Mouse (Mus musculus) CH12.LX (cell line): ENCODE measurements around the gene Spib. TPM values are rescaled to one million over a fixed set of nuclear protein-coding genes. Genes with fewer than 3 reads are reported as not detected.

Experiments
- DNase-seq: peaks from one replicate; pipeline ENCODE4 v3.0.0-alpha.2; 2013; ENCODE audit errors: extremely low read depth
- H3K27ac ChIP-seq: 2 replicates; pipeline ENCODE4 v1.5.1; 2012; ENCODE audit warnings: low read depth, mild to moderate bottlenecking, control low read depth, moderate library complexity; ENCODE audit not compliant: insufficient read depth
- H3K27me3 ChIP-seq: replicated peaks from 2 replicates; pipeline ENCODE3; 2012; ENCODE audit warnings: inconsistent platforms
- H3K36me3 ChIP-seq, 2 experiments: replicated peaks in 1 of 2; 2 replicates each; pipeline versions ENCODE3 to v1.6.1; 2012; ENCODE audit warnings: inconsistent platforms in 1 of 2, low read length in 1 of 2, mild to moderate bottlenecking in 1 of 2, mixed read lengths in 1 of 2, moderate library complexity in 1 of 2; ENCODE audit not compliant: control insufficient read depth in 1 of 2, insufficient read depth in 1 of 2
- H3K4me1 ChIP-seq, 2 experiments: 2 replicates each; pipeline ENCODE4 v1.6.1; 2012; ENCODE audit warnings: inconsistent platforms in 1 of 2, moderate library complexity in 1 of 2; ENCODE audit not compliant: insufficient read depth in 2 of 2, control insufficient read depth in 1 of 2
- H3K4me2 ChIP-seq: 2 replicates; pipeline ENCODE4 v1.6.1; 2012; ENCODE audit warnings: low read depth, mild to moderate bottlenecking, control low read depth; ENCODE audit not compliant: poor library complexity, insufficient read depth, severe bottlenecking
- H3K4me3 ChIP-seq, 3 experiments: fragments of 150-350 bp in 1 of 3; sonication (generic) in 1 of 3; replicated peaks in 1 of 3; 2 replicates each; pipeline versions ENCODE3 to v1.5.1; 2011 to 2012; ENCODE audit warnings: low read depth in 2 of 3, low read length in 2 of 3, mild to moderate bottlenecking in 2 of 3, moderate library complexity in 2 of 3, control low read depth in 1 of 3, improper control_type of control experiment in 1 of 3, inconsistent platforms in 1 of 3, mixed read lengths in 1 of 3; ENCODE audit not compliant: poor library complexity in 1 of 3
- H3K79me2 ChIP-seq: replicated peaks from 2 replicates; pipeline ENCODE4 v1.6.1; 2012; ENCODE audit warnings: mild to moderate bottlenecking, moderate library complexity; ENCODE audit not compliant: control insufficient read depth, poor library complexity, insufficient read depth, severe bottlenecking; ENCODE audit errors: extremely low read depth
- H3K9ac ChIP-seq: 2 replicates; pipeline ENCODE4 v1.6.1; 2012; ENCODE audit warnings: low read depth, mild to moderate bottlenecking, control low read depth, moderate library complexity; ENCODE audit not compliant: insufficient read depth
- H3K9me3 ChIP-seq: replicated peaks from 2 replicates; pipeline ENCODE3; 2012; ENCODE audit warnings: low read length, inconsistent platforms, mixed read lengths
- BHLHE40 ChIP-seq: IDR thresholded peaks from 2 replicates; pipeline ENCODE4 v1.6.1; 2011; ENCODE audit warnings: mild to moderate bottlenecking, low read depth, low read length, improper control_type of control experiment
- CHD1 ChIP-seq: IDR thresholded peaks from 2 replicates; pipeline ENCODE4 v1.6.1; 2012; ENCODE audit warnings: low read depth, low read length, improper control_type of control experiment, inconsistent platforms
- CHD2 ChIP-seq: IDR thresholded peaks from 2 replicates; pipeline ENCODE4 v1.6.1; 2011; ENCODE audit warnings: low read length, improper control_type of control experiment
- ELF1 ChIP-seq: IDR thresholded peaks from 2 replicates; pipeline ENCODE4 v1.6.1; 2014; ENCODE audit warnings: low read depth, mild to moderate bottlenecking, inconsistent platforms, low read length, improper control_type of control experiment
- GABPA ChIP-seq: IDR thresholded peaks from 2 replicates; pipeline ENCODE4 v1.6.1; 2012; ENCODE audit warnings: low read depth, low read length, improper control_type of control experiment, inconsistent platforms; ENCODE audit not compliant: insufficient replicate concordance
- IRF4 ChIP-seq: IDR thresholded peaks from 2 replicates; pipeline ENCODE4 v1.6.1; 2014; ENCODE audit warnings: low read depth, mild to moderate bottlenecking, inconsistent platforms, low read length, improper control_type of control experiment
- JUN ChIP-seq: IDR thresholded peaks from 2 replicates; pipeline ENCODE4 v1.6.1; 2011; ENCODE audit warnings: low read depth, mild to moderate bottlenecking, low read length, improper control_type of control experiment, moderate library complexity; ENCODE audit not compliant: insufficient read depth
- MAFK ChIP-seq: IDR thresholded peaks from 2 replicates; pipeline ENCODE4 v1.6.1; 2011; ENCODE audit warnings: low read length, improper control_type of control experiment; ENCODE audit not compliant: insufficient replicate concordance
- MXI1 ChIP-seq: IDR thresholded peaks from 2 replicates; pipeline ENCODE4 v1.6.1; 2011; ENCODE audit warnings: mild to moderate bottlenecking, low read depth, low read length, improper control_type of control experiment
- MYC ChIP-seq: IDR thresholded peaks from 2 replicates; pipeline ENCODE4 v1.6.1; 2011; ENCODE audit warnings: low read depth, mild to moderate bottlenecking, improper control_type of control experiment, low read length
- POLR2AphosphoS2 ChIP-seq: IDR thresholded peaks from 2 replicates; pipeline ENCODE4 v1.6.1; 2011; ENCODE audit warnings: low read depth, low read length, improper control_type of control experiment
- RAD21 ChIP-seq: IDR thresholded peaks from 2 replicates; pipeline ENCODE4 v1.6.1; 2011; ENCODE audit warnings: low read depth, mild to moderate bottlenecking, low read length, improper control_type of control experiment, moderate library complexity
- RCOR1 ChIP-seq: conservative IDR thresholded peaks from 2 replicates; pipeline ENCODE4 v1.6.1; 2012; ENCODE audit warnings: low read depth, mild to moderate bottlenecking, inconsistent platforms, low read length, improper control_type of control experiment
- TBP ChIP-seq: conservative IDR thresholded peaks from 2 replicates; pipeline ENCODE4 v1.6.1; 2011; ENCODE audit warnings: low read depth, low read length, improper control_type of control experiment
- ZMIZ1 ChIP-seq: IDR thresholded peaks from 2 replicates; pipeline ENCODE4 v1.6.1; 2012; ENCODE audit warnings: low read depth, mild to moderate bottlenecking, inconsistent platforms, low read length, improper control_type of control experiment
- dilution Hi-C: fragments of 300-500 bp; cut with MboI; formaldehyde crosslinking; loops from 2 replicates; pipeline ENCODE4 v1.14.3; 2020; ENCODE audit warnings: low sequenced_read_pairs; ENCODE audit not compliant: extremely low pct_unique_long_range_greater_than_20kb, extremely low pct_ligation_motif_present
- in situ Hi-C: fragments of 300-500 bp; cut with MboI; formaldehyde crosslinking; loops from 3 replicates; pipeline ENCODE4 v1.14.3; 2019; ENCODE audit warnings: low sequenced_read_pairs, low pct_ligation_motif_present, low pct_unique_long_range_greater_than_20kb, mixed read lengths
- polyA plus RNA-seq: library from polyadenylated mRNA; unstranded; fragments of >175 nt; gene quantifications from 2 replicates; pipeline ENCODE4 v1.2.1, GENCODE M21; 2012; ENCODE audit warnings: low read depth; ENCODE audit not compliant: insufficient read length
- total RNA-seq, 2 experiments: library from RNA; depleted of rRNA; stranded (reverse); fragments of 300-350 nt in 1 of 2; fragments of >200 nt in 1 of 2; gene quantifications; 2 replicates each; pipeline ENCODE4 v1.2.3; 2012 to 2014

The Spib gene
- total and polyA plus RNA-seq, 3 experiments = 194 to 336 (median 200) TPM

DNA sequence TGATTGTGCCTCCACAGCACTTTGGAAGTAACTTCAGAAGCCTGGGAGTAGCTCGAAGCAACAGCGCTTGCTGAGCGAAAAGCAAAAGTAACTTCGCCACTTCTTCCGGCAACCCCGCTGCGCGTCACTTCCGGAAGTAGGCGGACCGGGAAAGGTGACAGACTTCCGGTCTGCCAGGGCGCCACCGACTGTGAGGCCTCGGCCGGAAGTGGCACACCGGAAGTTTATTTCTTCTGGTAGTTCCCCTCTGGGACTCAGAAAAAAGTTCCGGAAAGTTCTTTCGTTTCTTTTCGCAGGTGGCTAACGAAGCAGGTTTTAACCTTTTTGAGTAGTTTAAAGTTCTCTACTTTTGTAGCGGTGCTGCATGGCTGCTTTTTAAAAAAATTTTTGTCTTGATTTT lies 22.0 kb upstream of the Spib start, which contains the start of gene Nr1h2 (continued):
- TF ChIP-seq ELF1 = peak; percentile 99
- TF ChIP-seq CHD1 = no peak
- peak; percentile 86 for TF ChIP-seq IRF4
- peak; percentile 76; the same call in 1 of the 2 replicates for TF ChIP-seq MYC
- no peak for TF ChIP-seq RAD21
- TF ChIP-seq RCOR1 = no peak
- peak; percentile 13; the same call in 1 of the 2 replicates for TF ChIP-seq CHD2
- TF ChIP-seq MXI1 = no peak; the same call in 1 of the 2 replicates
- peak; percentile 89 for TF ChIP-seq TBP
- peak; percentile 45; the same call in 1 of the 2 replicates for TF ChIP-seq ZMIZ1
- TF ChIP-seq GABPA = no peak; the same call in 1 of the 2 replicates
- no peak for TF ChIP-seq BHLHE40

DNA sequence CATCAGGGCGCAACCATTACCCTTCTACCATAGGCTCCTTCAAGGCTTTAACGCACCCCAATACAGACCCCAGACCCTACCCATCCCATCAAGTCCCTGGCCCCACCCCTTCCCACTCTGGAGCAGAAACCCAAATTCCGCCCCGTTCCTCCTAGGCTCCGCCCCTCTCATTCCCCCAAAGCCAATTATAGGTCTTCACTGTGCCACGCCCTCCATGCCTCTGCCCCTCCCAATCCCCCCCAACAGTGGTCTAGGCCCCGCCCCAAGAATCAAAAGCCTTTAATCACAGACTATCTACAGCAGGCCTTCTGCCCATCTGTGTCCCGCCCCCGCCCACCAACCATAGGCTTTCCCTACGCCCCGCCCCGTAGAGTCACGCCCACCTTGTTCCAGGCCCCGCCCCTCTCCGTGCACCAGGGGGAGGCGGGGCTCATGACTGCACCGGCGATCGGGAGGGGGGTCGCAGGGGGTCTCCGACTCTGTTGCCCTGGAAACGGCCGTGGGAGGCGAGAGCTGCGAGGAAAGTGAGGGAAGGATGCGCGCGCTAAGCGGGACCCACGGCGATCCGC lies 21.4 kb upstream of the Spib start:
- H3K9ac ChIP-seq = peak overlapping the region; percentile 79
- peak overlapping the region; percentile 84 to 98 (median 93) for H3K4me3 ChIP-seq
- no peaks in the 10 kb centered on the region for H3K27me3 ChIP-seq
- peak overlapping the region; percentile 92 for H3K27ac ChIP-seq
- in situ Hi-C loops = loop anchor here (5.0 kb wide), 1 partner anchor 46 kb away; no protein-coding TSS in a partner anchor
- dilution Hi-C loops = no loop called here
- H3K9me3 ChIP-seq = no peaks in the 10 kb centered on the region
- no peak for TF ChIP-seq MAFK
- TF ChIP-seq POLR2AphosphoS2 = no peak
- TF ChIP-seq JUN = no peak
- TF ChIP-seq, all 38 proteins: peak for 0
- peak; percentile 96 for DNase-seq
- H3K79me2 ChIP-seq = no peaks in the 10 kb centered on the region
- H3K4me1 ChIP-seq = peaks cover 2 to 28% of the 10 kb centered on the region in 2 experiments; a peak in 3 of 4 replicates
- peak overlapping the region; percentile 82 for H3K4me2 ChIP-seq
- peaks cover 30 to 35% of the 10 kb centered on the region in 2 experiments for H3K36me3 ChIP-seq
